Mouse (Mus musculus): ENCODE results near the gene Mef2d.
"Not testable (repeated sequence)": the region's sequence is repeated elsewhere in the genome, so short reads cannot be mapped to it uniquely, and the experiment has no call there.

The Mef2d gene

GRCm38 (mm10) chr3:88150999-88151364 is 8.8 kb downstream of the Mef2d start:
- DNase-seq: no peak

GRCm38 (mm10) chr3:88152056-88152455 is 9.9 kb downstream of the Mef2d start:
- DNase-seq: peak; percentile 74 to 81

DNA sequence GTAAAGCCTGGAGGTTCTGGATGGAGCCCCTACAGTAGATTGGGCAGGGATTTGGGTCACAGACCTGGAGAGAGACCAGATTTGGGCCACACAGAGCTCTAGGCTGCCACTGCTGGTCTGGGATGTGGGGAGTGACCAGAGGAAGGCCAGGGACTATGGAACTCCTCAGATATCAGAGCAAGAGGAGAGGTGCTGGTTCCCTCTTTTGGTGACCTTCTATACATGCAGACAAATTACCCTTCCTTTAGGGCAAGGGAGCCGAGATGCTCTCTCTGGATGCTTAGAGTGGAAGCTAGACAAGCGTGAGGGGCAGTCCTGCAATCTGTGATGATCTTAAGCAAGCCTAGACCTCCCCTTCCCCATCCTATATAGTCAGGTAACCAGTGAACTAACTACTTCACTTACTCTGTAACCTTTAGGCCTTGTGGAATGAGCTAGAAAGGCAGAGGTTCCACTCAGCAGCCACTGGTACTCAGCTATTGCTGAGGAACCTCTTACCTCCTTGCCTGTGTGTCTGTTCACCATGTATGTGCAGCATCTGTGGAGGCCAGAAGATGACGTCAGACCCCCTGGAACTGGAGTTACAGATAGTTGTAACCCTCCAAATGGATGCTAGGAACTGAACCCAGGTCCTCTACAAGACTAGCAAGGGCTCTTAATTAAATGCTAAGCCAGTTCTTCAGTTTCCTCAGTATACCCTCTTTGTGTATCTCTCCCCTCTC is 11.3 kb downstream of the Mef2d start:
- DNase-seq: no peak

- DNase-seq: no peak
These were observed 12.1 kb downstream of the Mef2d start for GRCm38 (mm10) chr3:88154236-88154635.

DNA sequence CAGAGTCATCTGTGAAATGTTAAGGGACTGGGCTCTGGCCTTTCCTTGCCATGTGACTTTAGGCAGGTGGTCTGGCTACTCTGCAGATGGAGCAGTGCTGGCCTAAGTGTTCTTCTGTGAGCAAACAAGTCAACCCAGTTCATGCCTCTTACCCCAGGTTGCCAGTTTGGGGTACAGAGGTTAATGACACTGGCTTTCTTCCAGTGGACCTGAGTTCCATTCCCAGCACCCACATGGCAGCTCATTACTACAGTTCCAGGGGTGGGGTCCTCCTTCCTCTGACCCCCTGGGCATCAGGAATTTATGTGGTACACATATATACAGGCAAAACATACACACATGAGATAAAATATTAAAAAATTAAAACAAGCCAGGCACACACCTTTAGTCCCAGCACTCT is 14.6 kb downstream of the Mef2d start:
- DNase-seq: no peak

GRCm38 (mm10) chr3:88157771-88158597 is 15.8 kb downstream of the Mef2d start:
- DNase-seq: peak in 1 of 2 experiments; percentile 47

DNA sequence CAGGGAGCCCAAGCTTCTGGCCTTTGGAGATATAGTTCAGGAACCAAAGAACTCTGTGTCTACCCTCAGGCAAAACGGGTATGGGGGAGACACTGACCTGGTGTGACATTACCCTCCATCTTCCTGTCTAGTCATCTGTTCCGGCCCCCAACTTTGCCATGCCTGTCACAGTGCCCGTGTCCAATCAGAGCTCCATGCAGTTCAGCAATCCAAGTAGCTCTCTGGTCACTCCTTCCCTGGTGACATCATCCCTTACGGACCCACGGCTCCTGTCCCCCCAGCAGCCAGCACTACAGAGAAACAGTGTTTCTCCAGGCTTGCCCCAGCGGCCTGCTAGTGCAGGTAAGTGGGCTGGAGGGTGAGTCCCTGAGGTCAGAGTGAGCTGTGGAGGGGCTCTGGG is 16.8 kb downstream of the Mef2d start:
- DNase-seq: no peak

GRCm38 (mm10) chr3:88160856-88161255 is 18.7 kb downstream of the Mef2d start:
- peak in 1 of 2 experiments; percentile 45 for DNase-seq

- DNase-seq: peak; percentile 89
These were observed 20.1 kb downstream of the Mef2d start for GRCm38 (mm10) chr3:88162259-88162658.

GRCm38 (mm10) chr3:88162811-88163210 is 20.6 kb downstream of the Mef2d start:
- no peak for DNase-seq

GRCm38 (mm10) chr3:88163847-88164246 is 21.7 kb downstream of the Mef2d start:
- DNase-seq: no peak

DNA sequence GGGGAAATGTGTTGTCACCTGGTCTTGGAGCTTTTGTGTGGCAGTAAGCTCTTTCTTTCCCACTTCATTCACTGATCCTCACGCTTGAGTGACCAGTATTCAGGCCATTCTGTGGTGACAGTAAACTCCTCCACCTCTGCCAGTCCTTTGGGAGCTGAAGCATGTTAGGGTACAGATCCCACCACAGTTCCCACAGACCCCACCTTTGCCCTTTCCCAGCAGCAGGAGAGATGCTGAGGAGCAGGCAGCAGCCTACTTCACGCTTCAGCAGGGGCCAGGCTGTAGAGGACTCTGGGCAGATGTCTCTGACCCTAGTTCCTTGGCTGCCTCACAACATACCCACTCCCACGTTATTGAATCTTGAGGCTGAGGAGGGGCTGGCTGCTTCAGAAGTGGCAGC is 22.1 kb downstream of the Mef2d start:
- DNase-seq: no peak

- DNase-seq: peak; percentile 38 to 44
These were observed 23.9 kb downstream of the Mef2d start for GRCm38 (mm10) chr3:88166056-88166455.

- DNase-seq: no peak
These were observed 28.2 kb downstream of the Mef2d start for GRCm38 (mm10) chr3:88170361-88170760.

GRCm38 (mm10) chr3:88172440-88172839 is 30.3 kb downstream of the Mef2d start:
- no peak for DNase-seq

- peak; percentile 81 to 82 for DNase-seq
These were observed 31.2 kb downstream of the Mef2d start for GRCm38 (mm10) chr3:88173375-88173774.

- no peak for DNase-seq
These were observed 32.7 kb downstream of the Mef2d start for GRCm38 (mm10) chr3:88174894-88175293.

DNA sequence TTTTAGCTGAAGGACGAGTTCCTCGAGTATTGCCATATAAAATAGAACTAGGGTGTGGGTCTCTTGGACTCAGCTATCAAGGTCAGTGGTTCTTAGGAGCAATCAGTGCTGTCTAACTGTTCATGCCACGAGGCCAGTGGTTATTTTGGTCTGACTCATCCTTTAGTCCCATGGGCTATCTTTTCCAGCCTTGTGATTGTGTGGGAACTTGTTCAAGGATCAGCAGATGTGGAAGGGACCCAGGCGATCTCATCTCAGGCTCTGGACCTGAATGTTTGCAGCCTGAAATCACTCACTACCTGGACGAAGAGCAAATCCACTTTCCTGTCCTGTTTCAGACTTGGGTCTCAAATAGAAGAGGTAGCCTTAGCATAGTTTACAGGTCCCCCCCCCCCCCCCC is 34.9 kb downstream of the Mef2d start:
- DNase-seq: no peak

GRCm38 (mm10) chr3:88177562-88178345 is 35.6 kb downstream of the Mef2d start:
- peak; percentile 99 to 100 for DNase-seq

DNA sequence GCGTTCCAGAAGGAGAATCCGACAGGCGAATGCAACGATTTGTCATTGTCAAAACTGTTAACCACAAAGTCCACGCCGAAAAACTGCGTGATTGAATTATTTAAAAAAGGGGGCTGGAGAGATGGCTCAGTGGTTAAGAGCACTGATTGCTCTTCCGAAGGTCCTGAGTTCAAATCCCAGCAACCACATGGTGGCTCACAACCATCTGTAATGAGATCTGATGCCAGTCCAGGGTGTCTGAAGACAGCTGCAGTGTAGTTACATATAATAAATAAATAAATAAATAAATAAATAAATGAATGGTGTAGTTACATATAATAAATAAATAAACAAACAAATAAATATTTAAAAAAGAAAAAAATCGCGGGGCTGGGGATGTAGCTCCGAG is 36.2 kb downstream of the Mef2d start:
- DNase-seq: not testable (repeated sequence)

- no peak for DNase-seq
These were observed 36.8 kb downstream of the Mef2d start for GRCm38 (mm10) chr3:88178986-88179385.

GRCm38 (mm10) chr3:88181374-88181773 is 39.2 kb downstream of the Mef2d start:
- DNase-seq: peak; percentile 68 to 73

- no peak for DNase-seq
These were observed 44.3 kb downstream of the Mef2d start for GRCm38 (mm10) chr3:88186424-88186823.
